Mouse (Mus musculus): ENCODE measurements around the gene Ubxn1. TPM values are rescaled to one million over a fixed set of nuclear protein-coding genes. Genes with fewer than 3 reads are reported as not detected.
"Not testable (repeated sequence)": the region's sequence is repeated elsewhere in the genome, so short reads cannot be mapped to it uniquely, and the experiment has no call there.

Ubxn1 gene
- total and polyA plus RNA-seq, 2 experiments from 2014 or later: 100.0 to 141 TPM

DNA sequence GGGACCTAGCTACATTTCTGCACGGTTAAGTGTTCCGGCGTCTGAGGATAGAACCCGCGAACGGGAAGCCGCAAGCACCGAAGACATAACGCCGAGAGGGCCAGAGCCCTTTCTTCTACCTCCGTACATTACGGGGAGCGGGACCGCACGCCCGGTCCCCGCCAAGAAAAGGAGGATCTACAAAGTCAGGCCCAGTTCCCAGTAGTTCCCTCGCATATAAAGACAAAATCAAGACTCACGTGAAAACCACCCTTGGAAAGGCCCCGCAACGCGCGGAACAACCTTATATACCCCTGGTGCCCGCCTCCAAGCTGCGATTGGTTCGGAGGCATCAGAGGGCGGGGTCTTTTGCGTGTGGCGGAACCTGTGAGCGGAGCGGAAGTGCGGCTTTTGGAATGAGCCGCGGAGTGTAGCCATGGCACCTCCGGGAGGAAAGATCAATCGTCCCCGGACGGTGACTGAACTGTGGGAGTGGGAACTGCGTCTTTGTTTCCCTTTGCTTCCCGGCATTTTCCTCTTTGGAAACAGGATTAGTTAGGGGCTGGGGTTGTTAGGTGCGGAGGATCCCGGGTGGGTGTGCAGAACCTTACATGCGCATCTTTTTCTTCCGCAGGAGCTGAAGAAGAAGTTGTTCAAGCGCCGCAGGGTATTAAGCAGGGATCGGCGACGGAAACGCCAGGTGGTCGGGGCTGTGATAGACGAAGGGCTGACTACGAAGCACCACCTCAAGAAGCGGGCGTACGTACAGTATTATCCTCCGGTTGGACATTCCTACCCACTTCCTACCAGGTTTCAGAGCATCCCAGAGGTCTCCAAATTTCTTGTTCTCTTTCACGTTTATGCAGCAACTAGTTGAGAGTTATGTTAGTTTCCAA is 17.5 kb downstream of the Ubxn1 start, which contains the start of the genes 1810009A15Rik and Gm49416:
TSS of gene 1810009A15Rik (plus strand) at position 343 of the 875 bp plus-strand sequence.
TSS of gene Gm49416 (plus strand) at position 416 of the 875 bp plus-strand sequence.
- H3K9me3 ChIP-seq (replicated peaks; ENCODE audit: control insufficient read depth, low read length): no peaks in the 10 kb centered on the region
- WGBS: under 1% methylated on average over 58 of the region's 58 CpGs
- DNase-seq (ENCODE audit: low spot score) (peak; percentile 94), ATAC-seq (ENCODE audit: insufficient read depth, low read depth) (peak; percentile 95)
- H3K4me2 ChIP-seq (ENCODE audit: low read depth, low read length): peak within 1 kb of the TSS; percentile 65
- TF ChIP-seq CTCF (IDR thresholded peaks at IDR 0.05; ENCODE audit: low read depth): no peak
- no peak for TF ChIP-seq EP300 (IDR thresholded peaks at IDR 0.05; ENCODE audit: low read depth)
- peak within 1 kb of the TSS; percentile 65 for H3K9ac ChIP-seq (replicated peaks; ENCODE audit: low read depth, low read length)
- H3K27ac ChIP-seq (ENCODE audit: low read depth): peak within 1 kb of the TSS; percentile 70
- no peaks in the 10 kb centered on the region for H3K27me3 ChIP-seq (ENCODE audit: control insufficient read depth, insufficient read depth, low read length)
- no peaks in the 10 kb centered on the region; the same call in 1 of the 2 replicates for H3K36me3 ChIP-seq (replicated peaks; ENCODE audit: control insufficient read depth, insufficient read depth, low read length)
- peaks cover 5% of the 10 kb centered on the region; the same call in 1 of the 2 replicates for H3K4me1 ChIP-seq (ENCODE audit: control insufficient read depth, insufficient read depth)
- H3K4me3 ChIP-seq (ENCODE audit: low read depth, low read length): peak within 1 kb of the TSS; percentile 61

- no peaks in the 10 kb centered on the region for H3K27me3 ChIP-seq (ENCODE audit: control insufficient read depth, insufficient read depth, low read length)
These were observed 21.8 kb downstream of the Ubxn1 start, which contains the start of gene Ints5 for GRCm38 (mm10) chr19:8892829-8893766. TSS of gene Ints5 (plus strand) at chr19:8893005.

GRCm38 (mm10) chr19:8895397-8895960 is 24.2 kb downstream of the Ubxn1 start:
- 87% methylated on average over 9 of the region's 9 CpGs for WGBS
- Histone ChIP-seq H3K4me1 (ENCODE audit: control insufficient read depth, insufficient read depth) (peaks cover 16% of the 10 kb centered on the region), H3K9ac (replicated peaks; ENCODE audit: low read depth, low read length) (no peak overlapping the region), H3K4me2 (ENCODE audit: low read depth, low read length) (no peak overlapping the region), H3K27me3 (ENCODE audit: control insufficient read depth, insufficient read depth, low read length) (no peaks in the 10 kb centered on the region), H3K9me3 (replicated peaks; ENCODE audit: control insufficient read depth, low read length) (no peaks in the 10 kb centered on the region), H3K4me3 (ENCODE audit: low read depth, low read length) (no peak overlapping the region), H3K27ac (ENCODE audit: low read depth) (no peak overlapping the region), H3K36me3 (replicated peaks; ENCODE audit: control insufficient read depth, insufficient read depth, low read length) (peaks cover 11% of the 10 kb centered on the region)
- no peak for DNase-seq (ENCODE audit: low spot score)
- no peak for ATAC-seq (ENCODE audit: insufficient read depth, low read depth)
- TF ChIP-seq CTCF (IDR thresholded peaks at IDR 0.05; ENCODE audit: low read depth) (no peak), EP300 (IDR thresholded peaks at IDR 0.05; ENCODE audit: low read depth) (no peak)

More at GRCm38 (mm10) chr19:8892829-8893766, 21.8 kb downstream of the Ubxn1 start, which contains the start of gene Ints5:
- H3K9ac ChIP-seq (replicated peaks; ENCODE audit: low read depth, low read length): peak within 1 kb of the TSS; percentile 88
- peak; percentile 76 for DNase-seq (ENCODE audit: low spot score)
- H3K4me2 ChIP-seq (ENCODE audit: low read depth, low read length): peak within 1 kb of the TSS; percentile 76
- H3K4me1 ChIP-seq (ENCODE audit: control insufficient read depth, insufficient read depth): peaks cover 6% of the 10 kb centered on the region; the same call in 1 of the 2 replicates
- 2% methylated on average over 54 of the region's 54 CpGs for WGBS
- peak within 1 kb of the TSS; percentile 75 for H3K27ac ChIP-seq (ENCODE audit: low read depth)
- ATAC-seq (ENCODE audit: insufficient read depth, low read depth): peak; percentile 53
- no peaks in the 10 kb centered on the region for H3K9me3 ChIP-seq (replicated peaks; ENCODE audit: control insufficient read depth, low read length)
- TF ChIP-seq EP300 (IDR thresholded peaks at IDR 0.05; ENCODE audit: low read depth): no peak
- no peak for TF ChIP-seq CTCF (IDR thresholded peaks at IDR 0.05; ENCODE audit: low read depth)
- H3K36me3 ChIP-seq (replicated peaks; ENCODE audit: control insufficient read depth, insufficient read depth, low read length): peaks cover 11% of the 10 kb centered on the region
- peak within 1 kb of the TSS; percentile 69 for H3K4me3 ChIP-seq (ENCODE audit: low read depth, low read length)

DNA sequence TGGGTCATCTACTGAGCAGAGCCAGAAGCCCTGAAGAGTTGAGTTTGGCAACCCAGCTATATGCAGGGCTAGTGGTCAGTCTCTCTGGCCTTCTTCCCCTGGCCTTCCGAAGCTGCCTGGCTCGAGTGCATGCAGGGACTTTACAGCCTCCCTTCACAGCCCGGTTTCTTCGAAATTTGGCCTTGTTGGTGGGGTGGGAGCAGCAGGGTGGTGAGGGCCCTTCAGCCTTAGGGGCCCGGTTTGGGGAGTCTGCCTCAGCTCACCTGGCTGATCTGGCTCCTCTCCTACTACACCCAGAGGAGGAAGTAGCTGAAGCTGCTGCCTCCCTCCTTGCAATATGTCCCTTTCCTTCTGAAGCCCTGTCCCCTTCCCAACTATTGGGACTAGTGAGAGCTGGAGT is 24.9 kb downstream of the Ubxn1 start:
- H3K9ac ChIP-seq (replicated peaks; ENCODE audit: low read depth, low read length); H3K27ac ChIP-seq (ENCODE audit: low read depth); H3K9me3 ChIP-seq (replicated peaks; ENCODE audit: control insufficient read depth, low read length); DNase-seq (ENCODE audit: low spot score); H3K4me3 ChIP-seq (ENCODE audit: low read depth, low read length); H3K4me2 ChIP-seq (ENCODE audit: low read depth, low read length); H3K27me3 ChIP-seq (ENCODE audit: control insufficient read depth, insufficient read depth, low read length); ATAC-seq (ENCODE audit: insufficient read depth, low read depth): not testable (repeated sequence)
- H3K4me1 ChIP-seq (ENCODE audit: control insufficient read depth, insufficient read depth): peaks cover 16% of the 10 kb centered on the region
- WGBS: 90% methylated on average over 5 of the region's 5 CpGs
- H3K36me3 ChIP-seq (replicated peaks; ENCODE audit: control insufficient read depth, insufficient read depth, low read length): peaks cover 11% of the 10 kb centered on the region

DNA sequence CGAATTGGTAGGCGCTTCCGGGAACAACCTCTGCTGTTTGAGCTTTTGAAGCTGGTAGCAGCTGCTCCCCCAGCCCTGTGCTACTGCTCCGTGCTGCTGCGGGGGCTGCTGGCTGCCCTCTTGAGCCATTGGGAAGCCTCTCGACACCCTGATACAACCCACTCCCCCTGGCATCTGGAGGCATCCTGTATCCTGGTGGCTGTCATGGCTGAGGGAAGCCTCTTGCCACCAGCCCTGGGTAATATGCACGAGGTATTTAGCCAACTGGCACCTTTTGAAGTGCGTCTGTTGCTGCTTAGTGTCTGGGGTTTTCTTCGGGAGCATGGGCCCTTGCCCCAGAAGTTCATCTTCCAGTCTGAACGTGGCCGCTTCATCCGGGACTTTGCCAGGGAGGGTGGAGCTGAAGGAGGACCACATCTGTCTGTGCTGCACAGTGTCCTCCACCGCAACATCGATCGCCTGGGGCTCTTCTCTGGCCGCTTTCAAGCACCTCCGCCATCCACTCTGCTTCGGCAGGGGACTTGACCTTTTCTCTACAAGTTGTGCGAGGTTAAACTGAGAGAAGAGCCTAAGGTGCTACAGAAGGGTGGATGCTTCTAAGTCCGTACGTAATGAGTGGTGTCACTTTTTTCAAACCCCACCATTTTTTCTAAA is 26.0 kb downstream of the Ubxn1 start:
- Histone ChIP-seq H3K27ac (ENCODE audit: low read depth) (peak overlapping the region; percentile 87), H3K4me1 (ENCODE audit: control insufficient read depth, insufficient read depth) (peaks cover 16% of the 10 kb centered on the region), H3K4me3 (ENCODE audit: low read depth, low read length) (peak overlapping the region; percentile 89), H3K4me2 (ENCODE audit: low read depth, low read length) (peak overlapping the region; percentile 82), H3K9ac (replicated peaks; ENCODE audit: low read depth, low read length) (peak overlapping the region; percentile 52), H3K36me3 (replicated peaks; ENCODE audit: control insufficient read depth, insufficient read depth, low read length) (peaks cover 15% of the 10 kb centered on the region)
- DNase-seq (ENCODE audit: low spot score); H3K27me3 ChIP-seq (ENCODE audit: control insufficient read depth, insufficient read depth, low read length); H3K9me3 ChIP-seq (replicated peaks; ENCODE audit: control insufficient read depth, low read length): not testable (repeated sequence)
- WGBS: 24% methylated on average over 21 of the region's 21 CpGs
- peak; percentile 33 for ATAC-seq (ENCODE audit: insufficient read depth, low read depth)

Data from heart, postnatal 0 days (tissue).